Mouse (Mus musculus) brain, embryonic 14.5 days (tissue): ENCODE results near the gene Zcchc24.

ENCODE experiments used
- CTCF ChIP-seq: fragments of 200-500 bp; IDR thresholded peaks from 2 replicates; pipeline ENCODE4 v1.5.1; 2012; ENCODE audit warnings: inconsistent platforms, mild to moderate bottlenecking, moderate library complexity, borderline replicate concordance; ENCODE audit not compliant: insufficient read depth, insufficient read length; ENCODE audit errors: extremely low read depth
- POLR2A ChIP-seq: fragments of 200-500 bp; IDR thresholded peaks from 2 replicates; pipeline ENCODE4 v1.6.1; 2012; ENCODE audit warnings: mild to moderate bottlenecking, inconsistent platforms, borderline replicate concordance; ENCODE audit not compliant: poor library complexity, insufficient read depth, insufficient read length, severe bottlenecking; ENCODE audit errors: extremely low read depth

DNA sequence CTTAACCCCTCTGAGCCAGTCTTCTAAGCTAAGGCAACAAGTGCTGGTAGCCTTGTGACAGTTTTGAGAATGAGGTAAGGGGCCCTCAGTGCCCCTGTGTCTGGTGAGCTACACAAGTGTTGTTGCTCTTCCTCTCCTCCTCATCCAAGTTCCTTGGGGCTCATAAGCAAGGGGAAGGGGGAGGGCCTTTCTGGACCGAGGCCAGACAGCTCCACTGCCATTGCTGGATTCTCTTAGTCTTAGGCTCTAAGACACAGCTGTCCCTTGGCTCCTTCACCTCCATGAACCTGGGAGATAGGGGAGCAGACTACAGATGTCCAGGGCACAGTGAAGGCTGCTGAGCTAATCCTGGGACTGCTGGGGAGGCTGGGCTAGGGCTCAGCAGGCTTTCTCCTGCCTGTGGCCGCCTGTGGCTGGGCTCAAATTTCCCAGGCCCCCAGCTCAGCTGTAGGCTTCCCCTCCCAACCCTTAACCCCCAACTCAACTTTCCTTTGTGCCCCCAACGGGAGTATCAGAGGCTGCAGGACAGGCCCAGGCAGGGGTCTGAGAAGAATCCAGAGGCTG lies 34.5 kb upstream of the Zcchc24 start:
- TF ChIP-seq POLR2A (no peak), CTCF (no peak)
